Mouse (Mus musculus): ENCODE data around the gene Tmtc4. TPM values are rescaled to one million over a fixed set of nuclear protein-coding genes. Genes with fewer than 3 reads are reported as not detected.

Gene Tmtc4
- polyA plus RNA-seq, 1 experiment from 2014 or later: 21.7 TPM

DNA sequence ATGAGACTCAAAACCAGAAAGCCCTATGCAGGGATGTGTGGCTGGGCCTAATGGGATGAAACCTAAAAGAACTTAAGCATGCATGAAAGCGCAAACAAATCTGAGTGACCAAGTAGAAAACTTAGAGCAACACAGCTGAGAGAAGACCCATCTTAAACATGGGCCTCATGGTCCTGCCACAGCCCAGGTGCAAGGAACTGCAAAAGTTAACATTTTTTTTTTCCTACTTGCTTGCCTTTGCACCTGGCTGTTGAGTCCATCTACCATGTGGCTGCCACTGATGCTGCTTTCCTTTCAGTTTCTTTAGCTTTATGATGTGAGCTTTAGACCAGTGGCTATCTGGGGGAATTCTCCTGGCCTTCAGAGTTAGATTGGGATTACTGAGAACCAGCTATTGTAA lies 66.2 kb downstream of the Tmtc4 start:
- Histone ChIP-seq H3K4me1 (ENCODE audit: control insufficient read depth, insufficient read depth, low read length) (no peaks in the 10 kb centered on the region), H3K4me2 (no peak overlapping the region), H3K27me3 (ENCODE audit: control insufficient read depth, insufficient read depth, low read length) (no peaks in the 10 kb centered on the region), H3K9me3 (replicated peaks; ENCODE audit: control insufficient read depth, low read length) (no peaks in the 10 kb centered on the region), H3K9ac (ENCODE audit: low read depth, low read length) (no peak overlapping the region), H3K4me3 (ENCODE audit: low read depth, low read length) (no peak overlapping the region), H3K36me3 (ENCODE audit: control insufficient read depth, insufficient read depth, low read length) (no peaks in the 10 kb centered on the region; the same call in 1 of the 2 replicates), H3K27ac (ENCODE audit: low read depth, low read length) (no peak overlapping the region)
- WGBS (ENCODE audit: insufficient replicate concordance): 87% methylated on average over 1 of the region's 1 CpGs
- ATAC-seq (replicated peaks; ENCODE audit: insufficient number of reproducible peaks, low FRiP score, low TSS enrichment): no peak

GRCm38 (mm10) chr14:122913657-122914056 lies 70.2 kb downstream of the Tmtc4 start, which contains the start of gene Ggact:
TSS of gene Ggact (minus strand) at chr14:122913757.
- Histone ChIP-seq H3K27me3 (ENCODE audit: control insufficient read depth, insufficient read depth, low read length) (no peaks in the 10 kb centered on the region), H3K4me3 (ENCODE audit: low read depth, low read length) (peak within 1 kb of the TSS; percentile 76), H3K9ac (ENCODE audit: low read depth, low read length) (peak within 1 kb of the TSS; percentile 83), H3K4me1 (ENCODE audit: control insufficient read depth, insufficient read depth, low read length) (no peaks in the 10 kb centered on the region), H3K27ac (ENCODE audit: low read depth, low read length) (no peak within 1 kb of the TSS), H3K36me3 (ENCODE audit: control insufficient read depth, insufficient read depth, low read length) (no peaks in the 10 kb centered on the region), H3K9me3 (replicated peaks; ENCODE audit: control insufficient read depth, low read length) (no peaks in the 10 kb centered on the region), H3K4me2 (peak within 1 kb of the TSS; percentile 80)
- ATAC-seq (replicated peaks; ENCODE audit: insufficient number of reproducible peaks, low FRiP score, low TSS enrichment): no peak
- WGBS (ENCODE audit: insufficient replicate concordance): 75% methylated on average over 6 of the region's 6 CpGs

DNA sequence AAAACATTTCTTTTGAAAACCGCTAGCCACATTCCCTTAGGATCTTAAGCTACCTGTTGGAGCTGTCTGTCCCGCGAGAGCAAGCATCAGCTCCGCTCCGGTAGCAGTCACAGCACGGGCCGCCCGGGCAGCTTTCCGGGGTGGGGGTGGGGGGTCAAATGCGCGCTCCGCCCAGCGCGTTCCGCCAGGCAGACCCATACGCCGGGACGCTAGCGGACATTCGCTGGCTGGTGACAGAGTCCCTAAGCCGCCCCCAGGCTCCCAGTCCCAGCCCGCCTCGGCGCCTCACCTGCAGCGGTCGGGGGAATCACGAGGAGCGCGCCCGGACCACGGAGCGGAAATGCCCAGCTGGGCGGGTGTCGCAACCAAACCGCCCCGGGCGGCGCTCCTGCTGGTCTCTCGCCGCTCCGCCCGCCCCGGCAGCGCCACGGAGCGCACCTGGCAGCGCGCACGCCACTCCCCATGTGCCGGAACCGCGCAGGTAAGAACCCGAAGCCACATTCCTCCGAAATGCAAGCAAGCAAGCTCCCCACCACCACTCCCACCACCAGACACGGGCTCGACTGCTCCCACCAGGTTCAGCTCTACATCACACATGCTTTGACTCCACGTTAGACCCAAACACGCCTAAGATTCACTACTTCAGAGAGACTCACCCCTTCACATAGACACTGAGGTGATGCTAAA lies 70.9 kb downstream of the Tmtc4 start:
- under 1% methylated on average over 58 of the region's 58 CpGs for WGBS (ENCODE audit: insufficient replicate concordance)
- Histone ChIP-seq H3K4me1 (ENCODE audit: control insufficient read depth, insufficient read depth, low read length) (no peaks in the 10 kb centered on the region), H3K4me2 (peak overlapping the region; percentile 80), H3K36me3 (ENCODE audit: control insufficient read depth, insufficient read depth, low read length) (no peaks in the 10 kb centered on the region), H3K9me3 (replicated peaks; ENCODE audit: control insufficient read depth, low read length) (no peaks in the 10 kb centered on the region), H3K27me3 (ENCODE audit: control insufficient read depth, insufficient read depth, low read length) (no peaks in the 10 kb centered on the region), H3K4me3 (ENCODE audit: low read depth, low read length) (peak overlapping the region; percentile 76), H3K9ac (ENCODE audit: low read depth, low read length) (peak overlapping the region; percentile 83), H3K27ac (ENCODE audit: low read depth, low read length) (no peak overlapping the region)
- peak; percentile 80 for ATAC-seq (replicated peaks; ENCODE audit: insufficient number of reproducible peaks, low FRiP score, low TSS enrichment)

- WGBS (ENCODE audit: insufficient replicate concordance): 55% methylated on average over 1 of the region's 1 CpGs
Measured at GRCm38 (mm10) chr14:122912137-122912536, 71.7 kb downstream of the Tmtc4 start.

DNA sequence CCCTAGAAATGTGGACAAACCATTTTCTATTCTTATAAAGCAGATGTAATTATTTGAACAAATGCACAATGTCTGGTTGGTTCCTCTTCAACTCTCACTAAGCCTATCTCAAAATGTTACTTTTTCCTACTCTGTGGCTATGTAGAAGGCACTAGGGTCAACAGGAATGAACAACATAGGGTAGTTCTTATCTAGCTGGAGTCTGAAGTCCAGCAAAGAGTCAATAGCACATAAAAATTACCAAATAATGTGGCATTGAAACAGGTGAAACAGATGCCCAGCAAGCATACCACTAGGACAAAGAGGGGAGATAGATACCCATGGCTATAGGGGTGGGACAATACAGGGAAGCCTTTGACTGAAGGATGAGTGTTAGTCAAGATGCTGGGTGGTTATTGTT lies 72.6 kb downstream of the Tmtc4 start:
- ATAC-seq (replicated peaks; ENCODE audit: insufficient number of reproducible peaks, low FRiP score, low TSS enrichment): no peak
- Histone ChIP-seq H3K27ac (ENCODE audit: low read depth, low read length) (no peak overlapping the region), H3K4me2 (no peak overlapping the region), H3K36me3 (ENCODE audit: control insufficient read depth, insufficient read depth, low read length) (no peaks in the 10 kb centered on the region), H3K4me1 (ENCODE audit: control insufficient read depth, insufficient read depth, low read length) (no peaks in the 10 kb centered on the region), H3K27me3 (ENCODE audit: control insufficient read depth, insufficient read depth, low read length) (no peaks in the 10 kb centered on the region), H3K9ac (ENCODE audit: low read depth, low read length) (no peak overlapping the region), H3K4me3 (ENCODE audit: low read depth, low read length) (no peak overlapping the region), H3K9me3 (replicated peaks; ENCODE audit: control insufficient read depth, low read length) (no peaks in the 10 kb centered on the region)

More at GRCm38 (mm10) chr14:122912137-122912536, 71.7 kb downstream of the Tmtc4 start:
- Histone ChIP-seq H3K4me2 (peak overlapping the region; percentile 80), H3K27ac (ENCODE audit: low read depth, low read length) (no peak overlapping the region), H3K4me3 (ENCODE audit: low read depth, low read length) (peak overlapping the region; percentile 76), H3K27me3 (ENCODE audit: control insufficient read depth, insufficient read depth, low read length) (no peaks in the 10 kb centered on the region), H3K36me3 (ENCODE audit: control insufficient read depth, insufficient read depth, low read length) (no peaks in the 10 kb centered on the region), H3K4me1 (ENCODE audit: control insufficient read depth, insufficient read depth, low read length) (no peaks in the 10 kb centered on the region), H3K9ac (ENCODE audit: low read depth, low read length) (peak overlapping the region; percentile 83), H3K9me3 (replicated peaks; ENCODE audit: control insufficient read depth, low read length) (no peaks in the 10 kb centered on the region)
- no peak for ATAC-seq (replicated peaks; ENCODE audit: insufficient number of reproducible peaks, low FRiP score, low TSS enrichment)

- Histone ChIP-seq H3K9ac (ENCODE audit: low read depth, low read length) (no peak overlapping the region), H3K4me3 (ENCODE audit: low read depth, low read length) (no peak overlapping the region), H3K4me2 (no peak overlapping the region), H3K36me3 (ENCODE audit: control insufficient read depth, insufficient read depth, low read length) (no peaks in the 10 kb centered on the region), H3K27me3 (ENCODE audit: control insufficient read depth, insufficient read depth, low read length) (no peaks in the 10 kb centered on the region), H3K4me1 (ENCODE audit: control insufficient read depth, insufficient read depth, low read length) (no peaks in the 10 kb centered on the region), H3K9me3 (replicated peaks; ENCODE audit: control insufficient read depth, low read length) (no peaks in the 10 kb centered on the region), H3K27ac (ENCODE audit: low read depth, low read length) (no peak overlapping the region)
- no peak for ATAC-seq (replicated peaks; ENCODE audit: insufficient number of reproducible peaks, low FRiP score, low TSS enrichment)
- WGBS (ENCODE audit: insufficient replicate concordance): 77% methylated on average over 5 of the region's 5 CpGs
Measured at GRCm38 (mm10) chr14:122909368-122910091, 74.3 kb downstream of the Tmtc4 start.

DNA sequence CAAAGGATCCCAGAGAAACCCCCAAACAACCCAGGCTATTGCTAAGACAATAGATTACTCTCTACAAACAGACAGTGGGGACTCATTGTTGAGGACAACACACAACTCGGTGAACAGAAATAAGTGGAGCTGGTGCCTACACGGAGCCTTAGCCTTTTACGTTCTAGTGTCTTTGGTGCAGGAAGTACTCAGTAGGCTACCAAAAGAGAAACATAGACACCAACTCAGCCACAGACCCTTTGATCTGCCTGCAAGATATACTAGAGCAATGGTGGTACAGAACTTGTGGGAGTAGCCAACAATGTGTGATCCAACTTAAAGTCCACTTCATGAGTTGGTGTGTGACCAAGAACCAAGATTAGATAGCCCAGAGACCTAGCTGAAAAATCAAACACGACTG lies 75.8 kb downstream of the Tmtc4 start:
- Histone ChIP-seq H3K27ac (ENCODE audit: low read depth, low read length) (no peak overlapping the region), H3K4me2 (no peak overlapping the region), H3K9me3 (replicated peaks; ENCODE audit: control insufficient read depth, low read length) (no peaks in the 10 kb centered on the region), H3K4me1 (ENCODE audit: control insufficient read depth, insufficient read depth, low read length) (peaks cover 2% of the 10 kb centered on the region; the same call in 1 of the 2 replicates), H3K27me3 (ENCODE audit: control insufficient read depth, insufficient read depth, low read length) (no peaks in the 10 kb centered on the region), H3K9ac (ENCODE audit: low read depth, low read length) (no peak overlapping the region), H3K36me3 (ENCODE audit: control insufficient read depth, insufficient read depth, low read length) (no peaks in the 10 kb centered on the region), H3K4me3 (ENCODE audit: low read depth, low read length) (no peak overlapping the region)
- ATAC-seq (replicated peaks; ENCODE audit: insufficient number of reproducible peaks, low FRiP score, low TSS enrichment): no peak
- WGBS (ENCODE audit: insufficient replicate concordance): 88% methylated on average over 4 of the region's 4 CpGs

DNA sequence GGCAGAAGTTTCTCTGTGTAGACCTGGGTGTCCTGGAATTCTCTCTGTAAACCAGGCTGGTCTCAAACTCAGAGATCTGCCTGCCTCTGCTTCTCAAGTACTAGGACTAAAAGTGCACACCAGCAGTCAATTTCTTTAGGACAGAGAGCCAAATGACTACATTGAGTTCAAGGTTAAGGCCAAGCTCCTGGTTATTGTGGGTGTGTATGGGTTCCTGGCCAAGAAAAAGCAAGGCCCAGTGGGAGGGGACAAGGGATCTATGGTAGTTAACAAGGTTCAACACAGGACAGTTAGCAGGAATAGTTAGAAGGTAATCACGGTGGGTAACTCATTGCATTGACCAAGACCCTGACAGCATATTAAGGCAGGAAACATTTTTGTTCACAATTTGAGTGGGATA lies 78.8 kb downstream of the Tmtc4 start:
- Histone ChIP-seq H3K27ac (ENCODE audit: low read depth, low read length) (no peak overlapping the region), H3K4me1 (ENCODE audit: control insufficient read depth, insufficient read depth, low read length) (peaks cover 11% of the 10 kb centered on the region), H3K9ac (ENCODE audit: low read depth, low read length) (no peak overlapping the region), H3K36me3 (ENCODE audit: control insufficient read depth, insufficient read depth, low read length) (no peaks in the 10 kb centered on the region), H3K9me3 (replicated peaks; ENCODE audit: control insufficient read depth, low read length) (no peaks in the 10 kb centered on the region), H3K4me3 (ENCODE audit: low read depth, low read length) (no peak overlapping the region), H3K27me3 (ENCODE audit: control insufficient read depth, insufficient read depth, low read length) (no peaks in the 10 kb centered on the region), H3K4me2 (no peak overlapping the region)
- no peak for ATAC-seq (replicated peaks; ENCODE audit: insufficient number of reproducible peaks, low FRiP score, low TSS enrichment)
- 90% methylated on average over 1 of the region's 1 CpGs for WGBS (ENCODE audit: insufficient replicate concordance)

Measured in heart, embryonic 11.5 days (tissue).